Mouse (Mus musculus) heart, embryonic 14.5 days (tissue): Measurements from ENCODE around the gene Trim69. TPM values are rescaled to one million over a fixed set of nuclear protein-coding genes. Genes with fewer than 3 reads are reported as not detected.

Source experiments
- ATAC-seq: fragments of 200-750 bp; cut with Nextera tagmentation; 2 replicates; pipeline ENCODE4 v1.8.0; 2017; ENCODE audit warnings: low read depth, moderate TSS enrichment; ENCODE audit not compliant: insufficient number of reproducible peaks, insufficient read depth, low FRiP score
- H3K27ac ChIP-seq, 2 experiments: fragments of 200-500 bp in 1 of 2; fragments of 300-500 bp in 1 of 2; sonication (generic) in 1 of 2; replicated peaks in 1 of 2; 2 replicates each; pipeline ENCODE4 v1.5.1; 2012 to 2014; ENCODE audit warnings: low read depth in 2 of 2, low read length in 2 of 2, control low read depth in 1 of 2, mild to moderate bottlenecking in 1 of 2, mixed read lengths in 1 of 2; ENCODE audit not compliant: control insufficient read depth in 1 of 2, insufficient read depth in 1 of 2
- H3K27me3 ChIP-seq: fragments of 300-500 bp; sonication (generic); 2 replicates; pipeline ENCODE4 v1.6.1; 2014; ENCODE audit warnings: mild to moderate bottlenecking, low read length, control low read depth; ENCODE audit not compliant: control insufficient read depth, insufficient read depth
- H3K36me3 ChIP-seq: fragments of 300-500 bp; sonication (generic); 2 replicates; pipeline ENCODE4 v1.6.1; 2014; ENCODE audit warnings: mild to moderate bottlenecking, control low read depth, low read length, mixed read lengths; ENCODE audit not compliant: control insufficient read depth, insufficient read depth
- H3K4me1 ChIP-seq, 2 experiments: fragments of 200-500 bp in 1 of 2; fragments of 300-500 bp in 1 of 2; sonication (generic) in 1 of 2; 2 replicates each; pipeline ENCODE4 v1.6.1; 2012 to 2014; ENCODE audit warnings: low read length in 2 of 2, control low read depth in 1 of 2, mixed read lengths in 1 of 2; ENCODE audit not compliant: control insufficient read depth in 2 of 2, insufficient read depth in 2 of 2
- H3K4me2 ChIP-seq: fragments of 300-500 bp; sonication (generic); 2 replicates; pipeline ENCODE4 v1.6.1; 2014; ENCODE audit warnings: mild to moderate bottlenecking, low read length
- H3K4me3 ChIP-seq, 2 experiments: fragments of 200-500 bp in 1 of 2; fragments of 300-500 bp in 1 of 2; sonication (generic) in 1 of 2; 2 replicates each; pipeline ENCODE4 v1.5.1; 2012 to 2014; ENCODE audit warnings: low read length in 2 of 2, mild to moderate bottlenecking in 2 of 2, control low read depth in 1 of 2, low read depth in 1 of 2, moderate library complexity in 1 of 2; ENCODE audit not compliant: control insufficient read depth in 1 of 2, insufficient read depth in 1 of 2
- H3K9ac ChIP-seq: fragments of 300-500 bp; sonication (generic); 2 replicates; pipeline ENCODE4 v1.6.1; 2014; ENCODE audit warnings: mild to moderate bottlenecking, low read length
- H3K9me3 ChIP-seq: fragments of 300-500 bp; sonication (generic); 2 replicates; pipeline ENCODE4 v1.6.1; 2016; ENCODE audit warnings: low read length, control low read depth; ENCODE audit not compliant: control insufficient read depth
- WGBS: fragments of 180-500 bp; shearing (Covaris S2); extraction: QIAGEN DNeasy Blood & Tissue Kit; methylation state at CpG from one replicate; pipeline ENCODE4 v1.1.7; 2014; 5-methylcytosine and 5-hydroxymethylcytosine counted together
- polyA plus RNA-seq: library from polyadenylated mRNA; unstranded; fragments of >200 nt; fragmentation: Nextera tagmentation; extraction: Ambion mirVana; gene quantifications from 2 replicates; pipeline ENCODE4 v1.2.1, GENCODE M21; 2014

Trim69 gene
- polyA plus RNA-seq, 1 experiment from 2014 or later: 0.15 TPM

DNA sequence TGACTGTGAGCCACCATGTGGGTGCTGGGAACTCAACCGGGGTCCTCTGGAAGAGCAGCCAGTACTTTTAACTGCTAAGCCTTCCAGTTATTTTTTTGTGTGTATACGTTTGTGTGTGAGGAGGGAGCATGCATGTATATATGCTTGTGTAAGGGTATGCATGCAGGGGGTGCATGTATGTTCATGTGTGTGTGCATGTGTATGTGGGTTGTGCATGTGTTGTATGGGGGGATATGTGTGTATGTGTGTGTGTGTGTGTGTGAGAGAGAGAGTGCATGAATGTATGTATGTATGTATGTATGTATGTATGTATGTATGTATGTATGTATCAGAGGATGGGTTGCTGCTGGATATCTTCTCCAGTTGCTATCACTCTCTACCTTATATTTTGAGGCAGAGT lies 6.0 kb upstream of the Trim69 start:
- Histone ChIP-seq H3K4me1 (peaks cover 0 to 11% of the 10 kb centered on the region in 2 experiments; a peak in 2 of 4 replicates), H3K27me3 (no peaks in the 10 kb centered on the region), H3K9ac (no peak overlapping the region), H3K9me3 (no peaks in the 10 kb centered on the region), H3K36me3 (peaks cover 17% of the 10 kb centered on the region), H3K4me3 (no peak overlapping the region), H3K27ac (no peak overlapping the region), H3K4me2 (no peak overlapping the region)
- no peak for ATAC-seq
- WGBS: 90% methylated on average over 2 of the region's 2 CpGs

DNA sequence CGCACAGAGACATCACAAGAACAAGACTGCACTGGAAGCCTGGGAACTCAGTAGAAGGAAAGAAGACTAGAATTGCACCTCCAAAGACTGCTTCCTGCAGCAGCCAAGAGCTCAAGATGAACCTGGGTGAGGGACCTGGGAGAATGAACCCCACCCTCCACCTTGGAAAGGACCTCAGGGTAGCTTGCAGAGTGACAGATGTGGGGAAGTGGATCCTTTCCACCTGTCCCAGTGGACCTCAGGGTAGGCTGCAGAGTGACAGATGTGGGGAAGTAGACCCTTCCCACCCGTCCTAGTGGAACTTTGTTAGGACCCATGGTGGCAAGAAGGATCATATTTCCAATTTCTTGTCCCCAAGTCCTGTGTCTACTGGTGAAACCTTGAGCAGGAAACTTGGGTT lies 5.2 kb upstream of the Trim69 start:
- Histone ChIP-seq H3K36me3 (peaks cover 17% of the 10 kb centered on the region), H3K4me3 (no peak overlapping the region), H3K27me3 (no peaks in the 10 kb centered on the region), H3K9me3 (no peaks in the 10 kb centered on the region), H3K4me1 (peaks cover 0 to 11% of the 10 kb centered on the region in 2 experiments; a peak in 2 of 4 replicates), H3K27ac (no peak overlapping the region), H3K4me2 (no peak overlapping the region), H3K9ac (no peak overlapping the region)
- ATAC-seq: no peak
- 69% methylated on average over 2 of the region's 2 CpGs for WGBS

GRCm38 (mm10) chr2:122156051-122156700 lies 4.3 kb upstream of the Trim69 start:
- Histone ChIP-seq H3K9me3 (no peaks in the 10 kb centered on the region), H3K4me1 (peaks cover 1 to 13% of the 10 kb centered on the region in 2 experiments), H3K27me3 (no peaks in the 10 kb centered on the region), H3K27ac (no peak overlapping the region), H3K36me3 (peaks cover 14% of the 10 kb centered on the region), H3K9ac (no peak overlapping the region), H3K4me3 (no peak overlapping the region), H3K4me2 (no peak overlapping the region)
- ATAC-seq: no peak
- 92% methylated on average over 4 of the region's 4 CpGs for WGBS

- peaks cover 8 to 21% of the 10 kb centered on the region in 2 experiments for H3K4me1 ChIP-seq
- H3K9ac ChIP-seq: no peak overlapping the region
- no peak overlapping the region for H3K4me3 ChIP-seq
- no peaks in the 10 kb centered on the region for H3K9me3 ChIP-seq
- H3K36me3 ChIP-seq: peaks cover 4% of the 10 kb centered on the region; the same call in 1 of the 2 replicates
- H3K4me2 ChIP-seq: no peak overlapping the region
- no peak overlapping the region for H3K27ac ChIP-seq
- no peak for ATAC-seq
- no peaks in the 10 kb centered on the region for H3K27me3 ChIP-seq
These were observed 2.9 kb upstream of the Trim69 start for GRCm38 (mm10) chr2:122157561-122157960.

- Histone ChIP-seq H3K36me3 (no peaks in the 10 kb centered on the region), H3K9ac (no peak overlapping the region), H3K9me3 (no peaks in the 10 kb centered on the region), H3K4me1 (peaks cover 8 to 21% of the 10 kb centered on the region in 2 experiments), H3K27me3 (no peaks in the 10 kb centered on the region), H3K4me3 (no peak overlapping the region), H3K4me2 (no peak overlapping the region), H3K27ac (peak overlapping the region; percentile 27 to 36; a peak in 1 of 4 replicates)
- ATAC-seq: no peak
- 25% methylated on average over 6 of the region's 6 CpGs for WGBS
These were observed 2.1 kb upstream of the Trim69 start for GRCm38 (mm10) chr2:122158362-122158802.

GRCm38 (mm10) chr2:122159667-122160066 lies 833 bp upstream of the Trim69 start:
- WGBS: 82% methylated on average over 6 of the region's 6 CpGs

GRCm38 (mm10) chr2:122161542-122161941 lies 1.0 kb downstream of the Trim69 start:
- H3K27me3 ChIP-seq: no peaks in the 10 kb centered on the region
- H3K9me3 ChIP-seq: no peaks in the 10 kb centered on the region
- H3K4me2 ChIP-seq: peak overlapping the region; percentile 41
- H3K9ac ChIP-seq: no peak overlapping the region
- WGBS: 8% methylated on average over 4 of the region's 4 CpGs
- no peak overlapping the region for H3K4me3 ChIP-seq
- H3K27ac ChIP-seq: peak overlapping the region; percentile 75 to 83
- ATAC-seq: peak; percentile 42; the same call in 1 of the 2 replicates
- H3K36me3 ChIP-seq: no peaks in the 10 kb centered on the region
- H3K4me1 ChIP-seq: peaks cover 14 to 21% of the 10 kb centered on the region in 2 experiments

More at GRCm38 (mm10) chr2:122159667-122160066, 833 bp upstream of the Trim69 start:
- Histone ChIP-seq H3K4me3 (no peak overlapping the region), H3K27me3 (no peaks in the 10 kb centered on the region), H3K36me3 (no peaks in the 10 kb centered on the region), H3K9ac (no peak overlapping the region), H3K27ac (no peak overlapping the region), H3K4me1 (peaks cover 14 to 21% of the 10 kb centered on the region in 2 experiments), H3K4me2 (no peak overlapping the region), H3K9me3 (no peaks in the 10 kb centered on the region)
- ATAC-seq: no peak

DNA sequence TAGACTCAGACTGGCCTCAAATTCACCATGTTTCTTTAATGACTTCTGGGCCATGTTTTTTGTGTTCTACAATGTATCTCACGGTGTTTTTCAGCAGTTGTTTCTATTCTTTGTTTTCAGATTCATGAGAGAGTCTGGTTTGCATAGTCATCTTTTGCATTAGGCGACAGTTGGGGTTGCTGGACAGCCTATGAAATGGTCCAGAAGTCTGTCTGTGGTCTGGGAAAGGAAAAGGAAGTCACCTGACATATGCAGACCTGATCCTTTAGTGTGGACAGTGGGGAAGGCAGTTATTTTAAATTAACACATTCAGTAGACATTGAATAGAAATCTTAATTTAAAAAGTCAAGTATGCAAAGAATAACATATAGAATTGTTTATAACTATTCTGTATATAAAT lies 2.0 kb downstream of the Trim69 start:
- Histone ChIP-seq H3K36me3 (no peaks in the 10 kb centered on the region), H3K4me2 (no peak overlapping the region), H3K9me3 (no peaks in the 10 kb centered on the region), H3K27ac (no peak overlapping the region), H3K9ac (no peak overlapping the region), H3K4me1 (peaks cover 14 to 21% of the 10 kb centered on the region in 2 experiments), H3K27me3 (no peaks in the 10 kb centered on the region), H3K4me3 (no peak overlapping the region)
- 87% methylated on average over 2 of the region's 2 CpGs for WGBS
- ATAC-seq: no peak
